Mouse (Mus musculus) midbrain, embryonic 16.5 days (tissue): ENCODE results near the gene Btbd17. TPM values are rescaled to one million over a fixed set of nuclear protein-coding genes. Genes with fewer than 3 reads are reported as not detected.

Source experiments
- ATAC-seq: fragments of 200-750 bp; cut with Nextera tagmentation; 2 replicates; pipeline ENCODE4 v1.8.0; 2017; ENCODE audit warnings: moderate TSS enrichment
- H3K27ac ChIP-seq: fragments of 300-500 bp; sonication (generic); 2 replicates; pipeline ENCODE4 v1.5.1; 2014; ENCODE audit warnings: mild to moderate bottlenecking, low read length, mixed read lengths
- H3K27me3 ChIP-seq: fragments of 300-500 bp; sonication (generic); 2 replicates; pipeline ENCODE4 v1.6.1; 2014; ENCODE audit warnings: low read depth, low read length, mixed read lengths; ENCODE audit not compliant: control insufficient read depth, insufficient read depth
- H3K36me3 ChIP-seq: fragments of 300-500 bp; sonication (generic); 2 replicates; pipeline ENCODE4 v1.6.1; 2014; ENCODE audit warnings: mild to moderate bottlenecking, low read length, moderate library complexity, mixed read lengths; ENCODE audit not compliant: control insufficient read depth, insufficient read depth
- H3K4me1 ChIP-seq: fragments of 300-500 bp; sonication (generic); 2 replicates; pipeline ENCODE4 v1.6.1; 2014; ENCODE audit warnings: mild to moderate bottlenecking, low read length, mixed read lengths; ENCODE audit not compliant: control insufficient read depth, insufficient read depth
- H3K4me2 ChIP-seq: fragments of 300-500 bp; sonication (generic); 2 replicates; pipeline ENCODE4 v1.6.1; 2014; ENCODE audit warnings: mild to moderate bottlenecking, low read length, mixed read lengths
- H3K4me3 ChIP-seq: fragments of 300-500 bp; sonication (generic); 2 replicates; pipeline ENCODE4 v1.5.1; 2014; ENCODE audit warnings: low read depth, mild to moderate bottlenecking, low read length, moderate library complexity, mixed read lengths
- H3K9ac ChIP-seq: fragments of 300-500 bp; sonication (generic); 2 replicates; pipeline ENCODE4 v1.6.1; 2014; ENCODE audit warnings: low read depth, low read length, mixed read lengths
- H3K9me3 ChIP-seq: fragments of 300-500 bp; sonication (generic); replicated peaks from 2 replicates; pipeline ENCODE4 v1.6.1; 2014; ENCODE audit warnings: mild to moderate bottlenecking, low read length, mixed read lengths; ENCODE audit not compliant: control insufficient read depth, poor library complexity, severe bottlenecking
- WGBS: fragments of 180-500 bp; shearing (Covaris S2); extraction: QIAGEN DNeasy Blood & Tissue Kit; methylation state at CpG from one replicate; pipeline ENCODE4 v1.1.7; 2014; 5-methylcytosine and 5-hydroxymethylcytosine counted together
- polyA plus RNA-seq: library from polyadenylated mRNA; unstranded; fragments of >200 nt; fragmentation: Nextera tagmentation; extraction: Ambion mirVana; gene quantifications from 2 replicates; pipeline ENCODE4 v1.2.1, GENCODE M21; 2015

Btbd17 gene
- polyA plus RNA-seq, 1 experiment from 2014 or later, result 20.6 TPM

DNA sequence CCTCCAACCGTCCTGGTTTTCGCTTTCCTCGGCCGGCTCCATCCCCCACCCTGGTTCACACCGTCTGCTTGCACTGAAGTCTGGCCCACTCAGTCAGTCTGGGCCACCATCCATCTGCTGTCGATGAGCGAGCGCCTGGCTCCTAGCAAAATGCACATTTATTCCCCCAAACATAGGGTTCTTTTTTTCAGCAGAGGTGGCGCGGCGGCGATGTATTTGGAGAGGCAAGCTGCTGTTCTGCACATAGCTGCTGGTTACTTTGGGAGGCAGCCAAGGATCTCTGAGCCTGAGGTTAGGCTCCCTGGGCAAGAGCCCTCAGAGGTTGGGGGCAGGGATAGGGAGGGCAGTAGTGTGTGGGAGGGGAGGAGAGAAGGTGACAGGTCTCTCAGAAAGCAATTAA lies 27.0 kb upstream of the Btbd17 start:
- peaks cover 13% of the 10 kb centered on the region; the same call in 1 of the 2 replicates for H3K4me1 ChIP-seq
- ATAC-seq, result no peak

DNA sequence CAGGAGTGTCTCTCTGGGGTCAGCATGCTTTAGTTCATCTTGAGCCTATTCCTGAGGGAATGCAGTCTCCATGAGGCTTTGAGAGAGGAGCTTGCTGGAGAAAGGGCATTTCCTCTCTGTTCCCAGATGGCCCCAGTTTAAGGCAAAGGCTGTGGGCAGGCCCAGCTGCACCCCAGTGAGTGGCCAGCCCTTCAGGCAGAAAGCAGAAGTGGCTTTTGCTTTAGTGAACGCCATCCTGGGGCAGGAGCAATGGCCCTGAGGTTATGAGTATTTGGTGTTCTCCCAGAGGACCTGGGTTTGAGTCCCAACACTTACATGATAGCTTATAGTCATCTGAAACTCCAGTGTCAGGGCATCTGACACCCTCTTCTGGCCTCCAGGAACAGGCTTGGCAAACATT lies 25.6 kb upstream of the Btbd17 start:
- no peaks in the 10 kb centered on the region for H3K36me3 ChIP-seq
- H3K4me2 ChIP-seq, result no peak overlapping the region
- no peak overlapping the region for H3K27ac ChIP-seq
- no peak overlapping the region for H3K4me3 ChIP-seq
- no peaks in the 10 kb centered on the region for H3K9me3 ChIP-seq
- no peaks in the 10 kb centered on the region for H3K27me3 ChIP-seq
- 73% methylated on average over 1 of the region's 1 CpGs for WGBS
- ATAC-seq, result no peak
- H3K4me1 ChIP-seq, result peaks cover 13% of the 10 kb centered on the region; the same call in 1 of the 2 replicates
- no peak overlapping the region for H3K9ac ChIP-seq

More for the DNA sequence above, 27.0 kb upstream of the Btbd17 start:
- Histone ChIP-seq H3K4me3 (no peak overlapping the region), H3K9ac (no peak overlapping the region), H3K9me3 (no peaks in the 10 kb centered on the region), H3K27me3 (no peaks in the 10 kb centered on the region), H3K27ac (peak overlapping the region; percentile 47; the same call in 1 of the 2 replicates), H3K36me3 (no peaks in the 10 kb centered on the region), H3K4me2 (no peak overlapping the region)
- WGBS, result 50% methylated on average over 12 of the region's 12 CpGs

DNA sequence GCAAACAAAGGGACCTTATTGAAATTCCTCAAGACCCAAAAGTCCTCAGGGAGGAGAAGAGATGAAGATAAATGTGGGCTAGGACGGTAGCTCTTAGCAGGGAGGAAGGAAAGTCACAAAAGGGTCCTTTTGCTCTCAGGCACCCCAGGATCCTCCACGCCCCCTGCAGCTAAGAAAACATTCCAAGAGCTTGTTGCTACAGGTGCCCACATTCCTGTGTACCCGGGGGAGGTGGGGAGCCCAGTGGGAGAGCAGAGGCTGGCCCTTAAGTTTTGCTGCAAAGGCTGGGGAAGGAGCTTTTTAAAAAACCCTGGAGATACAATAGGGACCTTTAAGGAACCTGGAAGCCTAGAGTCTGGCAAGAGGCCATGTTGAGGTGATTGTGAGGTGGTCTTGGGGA lies 24.7 kb upstream of the Btbd17 start:
- Histone ChIP-seq H3K4me1 (peaks cover 13% of the 10 kb centered on the region; the same call in 1 of the 2 replicates), H3K27ac (no peak overlapping the region), H3K9me3 (no peaks in the 10 kb centered on the region), H3K9ac (no peak overlapping the region), H3K4me3 (no peak overlapping the region), H3K27me3 (no peaks in the 10 kb centered on the region), H3K36me3 (no peaks in the 10 kb centered on the region), H3K4me2 (no peak overlapping the region)
- ATAC-seq, result no peak
- 57% methylated on average over 3 of the region's 3 CpGs for WGBS

GRCm38 (mm10) chr11:114819110-114819509 lies 23.4 kb upstream of the Btbd17 start:
- Histone ChIP-seq H3K27me3 (no peaks in the 10 kb centered on the region), H3K4me3 (no peak overlapping the region), H3K4me1 (peaks cover 13% of the 10 kb centered on the region; the same call in 1 of the 2 replicates), H3K9ac (no peak overlapping the region), H3K9me3 (no peaks in the 10 kb centered on the region), H3K36me3 (no peaks in the 10 kb centered on the region), H3K27ac (no peak overlapping the region), H3K4me2 (no peak overlapping the region)
- no peak for ATAC-seq
- 25% methylated on average over 2 of the region's 2 CpGs for WGBS

DNA sequence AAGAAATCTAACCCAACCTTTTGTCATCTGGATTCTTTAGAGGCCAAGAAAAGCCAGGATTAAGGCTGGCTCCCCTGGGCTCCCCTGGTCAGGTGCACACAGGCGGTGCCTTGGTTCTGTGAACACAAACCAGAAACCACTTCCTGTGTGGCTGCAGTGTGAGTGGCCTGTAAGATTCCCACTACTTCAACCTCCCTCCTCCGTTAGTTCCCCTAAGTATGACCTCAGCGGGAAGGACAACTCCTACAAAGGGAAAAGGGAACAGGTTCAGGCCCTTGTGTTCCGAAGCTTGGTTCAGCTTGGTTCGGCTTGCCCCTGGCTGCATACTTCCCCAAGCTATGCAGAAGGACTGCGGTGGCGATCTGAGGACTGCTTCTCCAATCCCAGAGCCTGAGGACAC lies 22.4 kb upstream of the Btbd17 start:
- no peak for ATAC-seq
- Histone ChIP-seq H3K27me3 (no peaks in the 10 kb centered on the region), H3K9me3 (no peaks in the 10 kb centered on the region), H3K4me1 (peaks cover 8% of the 10 kb centered on the region; the same call in 1 of the 2 replicates), H3K36me3 (no peaks in the 10 kb centered on the region), H3K4me3 (no peak overlapping the region), H3K4me2 (no peak overlapping the region), H3K27ac (no peak overlapping the region), H3K9ac (no peak overlapping the region)
- WGBS, result 96% methylated on average over 7 of the region's 7 CpGs

DNA sequence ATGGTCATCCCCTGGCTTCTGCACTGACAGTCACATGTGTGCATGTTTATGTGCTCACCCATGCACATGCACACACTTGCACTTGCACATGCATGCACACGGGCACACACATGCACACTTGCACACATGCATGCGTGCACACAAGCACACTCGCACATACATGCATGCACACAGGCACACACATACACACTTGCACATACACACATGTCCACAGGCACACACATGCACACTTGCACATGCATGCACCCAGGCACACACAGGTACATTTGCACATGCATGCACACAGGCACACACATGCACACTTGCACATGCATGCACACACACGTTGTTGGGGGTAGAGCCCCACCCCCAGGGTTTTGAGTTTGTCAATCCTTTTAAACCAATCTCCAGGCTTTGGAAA lies 21.2 kb upstream of the Btbd17 start:
- H3K4me2 ChIP-seq, result no peak overlapping the region
- H3K4me3 ChIP-seq, result no peak overlapping the region
- H3K27ac ChIP-seq, result no peak overlapping the region
- no peaks in the 10 kb centered on the region for H3K27me3 ChIP-seq
- H3K36me3 ChIP-seq, result no peaks in the 10 kb centered on the region
- 0 out of 2 replicates have a peak, but pooled peaks cover 5% of the 10 kb centered on the region for H3K4me1 ChIP-seq
- 90% methylated on average over 4 of the region's 4 CpGs for WGBS
- H3K9me3 ChIP-seq, result no peaks in the 10 kb centered on the region
- ATAC-seq, result no peak
- no peak overlapping the region for H3K9ac ChIP-seq

- 81% methylated on average over 11 of the region's 11 CpGs for WGBS
- no peaks in the 10 kb centered on the region for H3K27me3 ChIP-seq
These were observed 19.3 kb upstream of the Btbd17 start for GRCm38 (mm10) chr11:114814873-114815592.

DNA sequence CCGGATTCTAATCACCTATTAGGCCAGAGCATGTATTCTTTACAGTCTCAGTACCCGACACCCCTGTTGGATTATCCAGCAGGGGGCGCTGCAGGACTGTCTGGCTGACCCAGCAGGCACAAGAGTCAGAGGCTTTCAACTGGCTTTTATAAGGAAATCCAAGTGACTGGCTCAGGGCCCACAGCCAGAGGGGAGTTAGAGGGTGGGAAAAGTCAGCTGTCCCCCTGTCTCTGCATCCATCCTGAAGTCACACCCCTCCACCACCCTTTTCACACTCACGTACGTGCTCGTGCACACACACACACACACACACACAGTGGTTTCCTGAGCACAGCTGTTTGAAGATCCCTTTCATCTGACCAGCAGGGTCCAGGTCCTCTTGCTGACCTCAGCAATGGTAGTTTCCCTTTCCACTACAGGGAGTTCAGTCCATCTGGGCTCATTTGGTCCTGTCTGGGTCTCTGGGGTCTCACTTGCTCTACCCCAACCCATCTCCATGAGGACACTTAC lies 17.0 kb upstream of the Btbd17 start:
- WGBS, result 24% methylated on average over 6 of the region's 6 CpGs

More at GRCm38 (mm10) chr11:114814873-114815592, 19.3 kb upstream of the Btbd17 start:
- H3K4me1 ChIP-seq, result 0 out of 2 replicates have a peak, but pooled peaks cover 5% of the 10 kb centered on the region
- no peaks in the 10 kb centered on the region for H3K36me3 ChIP-seq
- no peak overlapping the region for H3K4me3 ChIP-seq
- H3K4me2 ChIP-seq, result no peak overlapping the region
- H3K27ac ChIP-seq, result no peak overlapping the region
- ATAC-seq, result no peak
- no peak overlapping the region for H3K9ac ChIP-seq
- no peaks in the 10 kb centered on the region for H3K9me3 ChIP-seq

GRCm38 (mm10) chr11:114810344-114810743 lies 14.6 kb upstream of the Btbd17 start:
- Histone ChIP-seq H3K27me3 (no peaks in the 10 kb centered on the region), H3K4me3 (no peak overlapping the region), H3K36me3 (no peaks in the 10 kb centered on the region), H3K9ac (no peak overlapping the region), H3K27ac (no peak overlapping the region), H3K4me1 (no peaks in the 10 kb centered on the region), H3K4me2 (no peak overlapping the region), H3K9me3 (no peaks in the 10 kb centered on the region)
- WGBS, result 26% methylated on average over 4 of the region's 4 CpGs
- no peak for ATAC-seq

More for the DNA sequence above, 17.0 kb upstream of the Btbd17 start:
- Histone ChIP-seq H3K4me2 (no peak overlapping the region), H3K27ac (no peak overlapping the region), H3K4me1 (no peaks in the 10 kb centered on the region), H3K4me3 (no peak overlapping the region), H3K27me3 (no peaks in the 10 kb centered on the region), H3K36me3 (no peaks in the 10 kb centered on the region), H3K9me3 (no peaks in the 10 kb centered on the region), H3K9ac (no peak overlapping the region)
- no peak for ATAC-seq
